Mouse (Mus musculus): ENCODE measurements around the gene Olfr648. TPM values are rescaled to one million over a fixed set of nuclear protein-coding genes. Genes with fewer than 3 reads are reported as not detected.
A peak's percentile ranks its signal among the peaks of the same experiment; 100 is the strongest.

Gene Olfr648
- polyA plus RNA-seq, 2 experiments = 0.04 to 0.06 TPM

DNA sequence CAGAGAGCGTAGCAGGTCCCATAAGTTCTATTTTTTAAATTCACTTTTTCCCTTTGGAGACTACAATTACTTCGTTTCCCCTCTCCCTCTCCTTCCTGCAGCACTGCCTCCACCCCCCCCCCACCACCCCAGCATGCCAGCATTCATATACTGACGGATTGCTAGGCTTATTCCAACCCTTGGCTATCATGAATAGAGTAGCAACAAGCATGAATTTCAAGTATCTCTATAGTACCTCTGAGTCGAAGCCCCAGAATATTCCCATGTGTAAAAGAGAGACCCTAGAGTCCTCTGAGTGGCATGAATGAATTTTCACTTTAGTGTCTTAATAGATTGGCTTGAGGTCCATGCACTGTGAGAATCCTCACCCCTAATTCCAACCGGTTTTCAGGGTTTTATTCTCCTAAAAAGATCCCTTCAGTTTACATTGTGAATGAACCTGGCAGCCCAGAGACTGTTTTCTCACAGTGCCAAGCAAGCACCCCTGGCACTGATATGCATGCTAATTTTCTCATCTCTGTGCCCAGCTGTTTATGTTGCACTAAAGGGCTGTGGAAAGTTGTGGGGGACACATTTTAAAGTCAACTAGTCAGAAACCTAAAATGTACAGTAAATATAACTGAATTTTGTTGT lies 4.7 kb downstream of the Olfr648 start:
- Histone ChIP-seq H3K27me3 (ENCODE audit: control insufficient read depth, insufficient read depth, low read length) (no peaks in the 10 kb centered on the region), H3K36me3 (replicated peaks; ENCODE audit: control insufficient read depth, insufficient read depth, low read depth) (no peaks in the 10 kb centered on the region), H3K4me3 (ENCODE audit: insufficient read depth in 1 of 2, low read depth in 2 of 2, low read length in 2 of 2) (no peak overlapping the region), H3K27ac (no peak overlapping the region), H3K4me2 (ENCODE audit: low read depth) (no peak overlapping the region), H3K9me3 (ENCODE audit: control insufficient read depth, low read length) (no peaks in the 10 kb centered on the region), H3K9ac (replicated peaks) (no peak overlapping the region), H3K4me1 (replicated peaks; ENCODE audit: control insufficient read depth in 2 of 2, insufficient read depth in 2 of 2, low read length in 1 of 2) (no peaks in the 10 kb centered on the region)
- no peak for ATAC-seq (ENCODE audit: insufficient read depth)
- 50% methylated on average over 5 of the region's 5 CpGs for WGBS (ENCODE audit: insufficient replicate concordance)
- no peak for TF ChIP-seq EP300 (IDR thresholded peaks at IDR 0.05; ENCODE audit: low read depth)
- TF ChIP-seq CTCF (IDR thresholded peaks at IDR 0.05; ENCODE audit: low read depth) = no peak
- no peak for DNase-seq (ENCODE audit: low read depth in 3 of 3, low spot score in 3 of 3)

DNA sequence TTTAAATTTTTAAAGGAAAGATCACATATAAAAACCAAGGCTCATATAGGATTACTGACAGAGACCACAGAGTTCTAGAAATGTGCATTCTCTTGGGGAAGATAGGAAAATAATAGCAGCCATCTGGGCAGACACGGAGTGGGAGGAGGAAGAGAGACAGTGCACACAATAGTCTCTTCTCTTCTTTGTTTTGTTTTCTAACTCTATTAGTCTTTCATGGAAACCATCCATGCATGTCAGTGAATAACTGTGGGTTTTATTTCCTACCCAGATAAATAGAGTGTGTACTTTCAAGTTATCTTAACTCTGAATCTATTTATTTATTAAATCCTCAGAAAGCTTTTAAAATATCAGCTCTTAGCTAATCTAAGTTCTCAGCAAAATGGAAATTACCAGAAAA lies 8.1 kb downstream of the Olfr648 start:
- no peak for TF ChIP-seq EP300 (IDR thresholded peaks at IDR 0.05; ENCODE audit: low read depth)
- TF ChIP-seq CTCF (IDR thresholded peaks at IDR 0.05; ENCODE audit: low read depth) = no peak
- Histone ChIP-seq H3K27ac (no peak overlapping the region), H3K9me3 (ENCODE audit: control insufficient read depth, low read length) (no peaks in the 10 kb centered on the region), H3K36me3 (replicated peaks; ENCODE audit: control insufficient read depth, insufficient read depth, low read depth) (no peaks in the 10 kb centered on the region), H3K9ac (replicated peaks) (no peak overlapping the region), H3K4me3 (ENCODE audit: insufficient read depth in 1 of 2, low read depth in 2 of 2, low read length in 2 of 2) (no peak overlapping the region), H3K27me3 (ENCODE audit: control insufficient read depth, insufficient read depth, low read length) (no peaks in the 10 kb centered on the region), H3K4me2 (ENCODE audit: low read depth) (no peak overlapping the region), H3K4me1 (replicated peaks; ENCODE audit: control insufficient read depth in 2 of 2, insufficient read depth in 2 of 2, low read length in 1 of 2) (no peaks in the 10 kb centered on the region)
- DNase-seq (ENCODE audit: low read depth in 3 of 3, low spot score in 3 of 3) (no peak), ATAC-seq (ENCODE audit: insufficient read depth) (no peak)
- WGBS (ENCODE audit: insufficient replicate concordance) = 52% methylated on average over 1 of the region's 1 CpGs

DNA sequence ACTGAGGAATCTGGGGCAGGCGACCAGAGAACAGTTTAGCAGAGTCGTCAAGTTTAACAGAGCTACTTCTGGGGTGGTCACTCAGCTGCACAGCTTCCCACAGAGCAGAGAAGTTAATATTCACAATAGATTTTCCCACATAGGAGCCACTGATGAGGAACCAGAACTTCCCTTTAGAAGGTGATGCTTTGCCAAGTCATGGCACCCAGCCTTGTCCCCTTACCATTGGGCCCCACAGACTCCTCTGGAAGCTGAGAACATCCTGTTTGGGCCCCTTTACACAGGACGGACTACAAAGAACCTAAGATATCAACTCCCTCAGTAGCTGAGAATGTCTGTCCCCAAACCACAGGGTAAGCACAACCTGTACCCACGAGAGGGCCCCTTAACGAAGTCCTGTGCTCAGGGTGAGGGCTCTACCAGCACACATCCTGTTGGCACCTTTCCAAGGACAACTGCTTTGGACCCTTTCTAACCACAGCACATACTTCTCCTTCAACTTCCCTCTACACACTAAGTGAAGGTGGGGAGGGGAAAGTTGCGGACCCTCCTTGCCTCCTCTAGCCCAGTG lies 13.5 kb downstream of the Olfr648 start:
- no peaks in the 10 kb centered on the region for H3K4me1 ChIP-seq (replicated peaks; ENCODE audit: control insufficient read depth in 2 of 2, insufficient read depth in 2 of 2, low read length in 1 of 2)
- H3K4me2 ChIP-seq (ENCODE audit: low read depth) = no peak overlapping the region
- TF ChIP-seq EP300 (IDR thresholded peaks at IDR 0.05; ENCODE audit: low read depth) (no peak), CTCF (IDR thresholded peaks at IDR 0.05; ENCODE audit: low read depth) (no peak)
- H3K27ac ChIP-seq = no peak overlapping the region
- no peaks in the 10 kb centered on the region for H3K9me3 ChIP-seq (ENCODE audit: control insufficient read depth, low read length)
- 13% methylated on average over 6 of the region's 6 CpGs for WGBS (ENCODE audit: insufficient replicate concordance)
- ATAC-seq (ENCODE audit: insufficient read depth) = peak; percentile 45; the same call in 1 of the 2 replicates
- H3K4me3 ChIP-seq (ENCODE audit: insufficient read depth in 1 of 2, low read depth in 2 of 2, low read length in 2 of 2) = no peak overlapping the region
- DNase-seq (ENCODE audit: low read depth in 3 of 3, low spot score in 3 of 3) = no peak
- H3K9ac ChIP-seq (replicated peaks) = no peak overlapping the region
- H3K36me3 ChIP-seq (replicated peaks; ENCODE audit: control insufficient read depth, insufficient read depth, low read depth) = no peaks in the 10 kb centered on the region
- no peaks in the 10 kb centered on the region for H3K27me3 ChIP-seq (ENCODE audit: control insufficient read depth, insufficient read depth, low read length)

DNA sequence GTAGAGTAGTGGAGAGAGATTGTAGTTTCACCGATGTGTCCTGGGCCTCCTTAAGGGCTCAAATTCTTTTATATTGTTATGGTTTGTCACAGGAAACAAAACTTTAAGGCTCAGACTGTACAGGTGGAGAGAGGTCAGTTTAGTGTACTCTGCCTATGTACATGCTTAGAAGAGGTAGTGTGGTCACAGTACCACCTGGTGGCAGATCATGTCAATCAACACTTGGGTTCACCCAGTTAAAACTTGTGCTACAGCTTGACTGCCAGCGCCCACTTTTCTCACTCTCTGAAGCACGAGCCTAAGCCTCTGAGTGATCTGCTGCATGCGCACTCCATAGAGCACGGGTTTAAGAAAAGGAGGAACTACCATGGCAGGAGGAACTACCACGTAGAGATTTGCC lies 16.1 kb downstream of the Olfr648 start:
- H3K4me3 ChIP-seq (ENCODE audit: insufficient read depth in 1 of 2, low read depth in 2 of 2, low read length in 2 of 2) = no peak overlapping the region
- no peaks in the 10 kb centered on the region for H3K36me3 ChIP-seq (replicated peaks; ENCODE audit: control insufficient read depth, insufficient read depth, low read depth)
- H3K4me2 ChIP-seq (ENCODE audit: low read depth) = no peak overlapping the region
- no peak overlapping the region for H3K27ac ChIP-seq
- WGBS (ENCODE audit: insufficient replicate concordance) = 28% methylated on average over 6 of the region's 6 CpGs
- no peak for ATAC-seq (ENCODE audit: insufficient read depth)
- no peaks in the 10 kb centered on the region for H3K27me3 ChIP-seq (ENCODE audit: control insufficient read depth, insufficient read depth, low read length)
- DNase-seq (ENCODE audit: low read depth in 3 of 3, low spot score in 3 of 3) = no peak
- no peaks in the 10 kb centered on the region for H3K4me1 ChIP-seq (replicated peaks; ENCODE audit: control insufficient read depth in 2 of 2, insufficient read depth in 2 of 2, low read length in 1 of 2)
- TF ChIP-seq CTCF (IDR thresholded peaks at IDR 0.05; ENCODE audit: low read depth) (peak; percentile 5; the same call in 1 of the 2 replicates), EP300 (IDR thresholded peaks at IDR 0.05; ENCODE audit: low read depth) (no peak)
- no peaks in the 10 kb centered on the region for H3K9me3 ChIP-seq (ENCODE audit: control insufficient read depth, low read length)
- no peak overlapping the region for H3K9ac ChIP-seq (replicated peaks)

DNA sequence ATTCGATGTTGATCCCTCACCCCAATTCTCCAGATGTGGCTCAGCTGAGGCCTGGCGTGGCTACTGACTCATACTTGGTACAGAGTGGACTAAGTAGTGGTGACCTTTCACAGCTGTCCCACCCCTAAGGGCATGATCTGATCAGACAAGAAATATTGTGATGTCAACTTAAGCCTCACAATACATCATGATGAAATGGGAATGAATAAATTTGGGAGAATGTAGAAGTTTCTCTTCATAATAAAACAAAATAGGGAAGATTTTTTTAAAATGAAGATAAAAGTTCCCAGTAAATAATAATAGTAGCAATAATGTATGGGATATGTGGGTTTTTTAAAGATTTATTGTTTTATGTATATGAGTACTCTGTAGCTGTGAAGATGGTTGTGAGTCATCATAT lies 32.7 kb downstream of the Olfr648 start, which contains the start of gene Ubqlnl:
Ubqlnl (minus strand) TSS at position 101 of the 400 bp plus-strand sequence.
- Histone ChIP-seq H3K36me3 (replicated peaks; ENCODE audit: control insufficient read depth, insufficient read depth, low read depth) (no peaks in the 10 kb centered on the region), H3K9me3 (ENCODE audit: control insufficient read depth, low read length) (no peaks in the 10 kb centered on the region), H3K4me3 (ENCODE audit: insufficient read depth in 1 of 2, low read depth in 2 of 2, low read length in 2 of 2) (no peak within 1 kb of the TSS), H3K27ac (no peak within 1 kb of the TSS), H3K4me1 (replicated peaks; ENCODE audit: control insufficient read depth in 2 of 2, insufficient read depth in 2 of 2, low read length in 1 of 2) (no peaks in the 10 kb centered on the region), H3K4me2 (ENCODE audit: low read depth) (no peak within 1 kb of the TSS), H3K27me3 (ENCODE audit: control insufficient read depth, insufficient read depth, low read length) (no peaks in the 10 kb centered on the region), H3K9ac (replicated peaks) (no peak within 1 kb of the TSS)
- WGBS (ENCODE audit: insufficient replicate concordance) = 55% methylated on average over 2 of the region's 2 CpGs
- DNase-seq (ENCODE audit: low read depth in 3 of 3, low spot score in 3 of 3) = no peak
- ATAC-seq (ENCODE audit: insufficient read depth) = no peak
- TF ChIP-seq CTCF (IDR thresholded peaks at IDR 0.05; ENCODE audit: low read depth) (no peak), EP300 (IDR thresholded peaks at IDR 0.05; ENCODE audit: low read depth) (no peak)
